Mouse (Mus musculus) CH12.LX (cell line): ENCODE data around the gene Atp5d. TPM values are rescaled to one million over a fixed set of nuclear protein-coding genes. Genes with fewer than 3 reads are reported as not detected.

Experiments used
- DNase-seq: peaks from one replicate; pipeline ENCODE4 v3.0.0-alpha.2; 2013; ENCODE audit errors: extremely low read depth
- H3K27ac ChIP-seq: 2 replicates; pipeline ENCODE4 v1.5.1; 2012; ENCODE audit warnings: low read depth, mild to moderate bottlenecking, control low read depth, moderate library complexity; ENCODE audit not compliant: insufficient read depth
- H3K27me3 ChIP-seq: replicated peaks from 2 replicates; pipeline ENCODE3; 2012; ENCODE audit warnings: inconsistent platforms
- H3K36me3 ChIP-seq, 2 experiments: replicated peaks in 1 of 2; 2 replicates each; pipeline versions ENCODE3 to v1.6.1; 2012; ENCODE audit warnings: inconsistent platforms in 1 of 2, low read length in 1 of 2, mild to moderate bottlenecking in 1 of 2, mixed read lengths in 1 of 2, moderate library complexity in 1 of 2; ENCODE audit not compliant: control insufficient read depth in 1 of 2, insufficient read depth in 1 of 2
- H3K4me1 ChIP-seq, 2 experiments: 2 replicates each; pipeline ENCODE4 v1.6.1; 2012; ENCODE audit warnings: inconsistent platforms in 1 of 2, moderate library complexity in 1 of 2; ENCODE audit not compliant: insufficient read depth in 2 of 2, control insufficient read depth in 1 of 2
- H3K4me2 ChIP-seq: 2 replicates; pipeline ENCODE4 v1.6.1; 2012; ENCODE audit warnings: low read depth, mild to moderate bottlenecking, control low read depth; ENCODE audit not compliant: poor library complexity, insufficient read depth, severe bottlenecking
- H3K4me3 ChIP-seq, 3 experiments: fragments of 150-350 bp in 1 of 3; sonication (generic) in 1 of 3; replicated peaks in 1 of 3; 2 replicates each; pipeline versions ENCODE3 to v1.5.1; 2011 to 2012; ENCODE audit warnings: low read depth in 2 of 3, low read length in 2 of 3, mild to moderate bottlenecking in 2 of 3, moderate library complexity in 2 of 3, control low read depth in 1 of 3, improper control_type of control experiment in 1 of 3, inconsistent platforms in 1 of 3, mixed read lengths in 1 of 3; ENCODE audit not compliant: poor library complexity in 1 of 3
- H3K79me2 ChIP-seq: replicated peaks from 2 replicates; pipeline ENCODE4 v1.6.1; 2012; ENCODE audit warnings: mild to moderate bottlenecking, moderate library complexity; ENCODE audit not compliant: control insufficient read depth, poor library complexity, insufficient read depth, severe bottlenecking; ENCODE audit errors: extremely low read depth
- H3K9ac ChIP-seq: 2 replicates; pipeline ENCODE4 v1.6.1; 2012; ENCODE audit warnings: low read depth, mild to moderate bottlenecking, control low read depth, moderate library complexity; ENCODE audit not compliant: insufficient read depth
- H3K9me3 ChIP-seq: replicated peaks from 2 replicates; pipeline ENCODE3; 2012; ENCODE audit warnings: low read length, inconsistent platforms, mixed read lengths
- BHLHE40 ChIP-seq: IDR thresholded peaks from 2 replicates; pipeline ENCODE4 v1.6.1; 2011; ENCODE audit warnings: mild to moderate bottlenecking, low read depth, low read length, improper control_type of control experiment
- CHD1 ChIP-seq: IDR thresholded peaks from 2 replicates; pipeline ENCODE4 v1.6.1; 2012; ENCODE audit warnings: low read depth, low read length, improper control_type of control experiment, inconsistent platforms
- CHD2 ChIP-seq: IDR thresholded peaks from 2 replicates; pipeline ENCODE4 v1.6.1; 2011; ENCODE audit warnings: low read length, improper control_type of control experiment
- CTCF ChIP-seq, 2 experiments: IDR thresholded peaks in 1 of 2; conservative IDR thresholded peaks in 1 of 2; 2 replicates each; pipeline ENCODE4 v1.5.1; 2011 to 2012; ENCODE audit warnings: low read depth in 2 of 2, low read length in 2 of 2, improper control_type of control experiment in 1 of 2, inconsistent platforms in 1 of 2, mild to moderate bottlenecking in 1 of 2, moderate library complexity in 1 of 2
- E2F4 ChIP-seq: IDR thresholded peaks from 2 replicates; pipeline ENCODE4 v1.6.1; 2011; ENCODE audit warnings: low read depth, low read length, improper control_type of control experiment; ENCODE audit not compliant: insufficient replicate concordance
- ETS1 ChIP-seq: conservative IDR thresholded peaks from 2 replicates; pipeline ENCODE4 v1.6.1; 2012; ENCODE audit warnings: low read depth, mild to moderate bottlenecking, inconsistent platforms, low read length, improper control_type of control experiment, moderate library complexity
- GABPA ChIP-seq: IDR thresholded peaks from 2 replicates; pipeline ENCODE4 v1.6.1; 2012; ENCODE audit warnings: low read depth, low read length, improper control_type of control experiment, inconsistent platforms; ENCODE audit not compliant: insufficient replicate concordance
- HCFC1 ChIP-seq: IDR thresholded peaks from 2 replicates; pipeline ENCODE4 v1.6.1; 2012; ENCODE audit warnings: low read depth, mild to moderate bottlenecking, inconsistent platforms, low read length, improper control_type of control experiment
- KAT2A ChIP-seq: IDR thresholded peaks from 2 replicates; pipeline ENCODE4 v1.6.1; 2012; ENCODE audit warnings: low read length, improper control_type of control experiment, inconsistent platforms; ENCODE audit not compliant: insufficient replicate concordance
- MAX ChIP-seq: IDR thresholded peaks from 2 replicates; pipeline ENCODE4 v1.6.1; 2011; ENCODE audit warnings: low read length, improper control_type of control experiment
- MAZ ChIP-seq: IDR thresholded peaks from 2 replicates; pipeline ENCODE4 v1.6.1; 2012; ENCODE audit warnings: low read depth, mild to moderate bottlenecking, inconsistent platforms, low read length, improper control_type of control experiment, moderate library complexity
- MYC ChIP-seq: IDR thresholded peaks from 2 replicates; pipeline ENCODE4 v1.6.1; 2011; ENCODE audit warnings: low read depth, mild to moderate bottlenecking, improper control_type of control experiment, low read length
- NELFE ChIP-seq: IDR thresholded peaks from 2 replicates; pipeline ENCODE4 v1.6.1; 2011; ENCODE audit warnings: low read depth, low read length, improper control_type of control experiment
- NRF1 ChIP-seq: IDR thresholded peaks from 2 replicates; pipeline ENCODE4 v1.6.1; 2014; ENCODE audit warnings: low read depth, mild to moderate bottlenecking, inconsistent platforms, low read length, improper control_type of control experiment, moderate library complexity
- PAX5 ChIP-seq: IDR thresholded peaks from 2 replicates; pipeline ENCODE4 v1.6.1; 2012; ENCODE audit warnings: low read length, inconsistent platforms, mixed read lengths
- POLR2A ChIP-seq: IDR thresholded peaks from 2 replicates; pipeline ENCODE4 v1.6.1; 2011; ENCODE audit warnings: low read depth, mild to moderate bottlenecking, improper control_type of control experiment, low read length
- POLR2AphosphoS2 ChIP-seq: IDR thresholded peaks from 2 replicates; pipeline ENCODE4 v1.6.1; 2011; ENCODE audit warnings: low read depth, low read length, improper control_type of control experiment
- RAD21 ChIP-seq: IDR thresholded peaks from 2 replicates; pipeline ENCODE4 v1.6.1; 2011; ENCODE audit warnings: low read depth, mild to moderate bottlenecking, low read length, improper control_type of control experiment, moderate library complexity
- RCOR1 ChIP-seq: conservative IDR thresholded peaks from 2 replicates; pipeline ENCODE4 v1.6.1; 2012; ENCODE audit warnings: low read depth, mild to moderate bottlenecking, inconsistent platforms, low read length, improper control_type of control experiment
- SIN3A ChIP-seq: IDR thresholded peaks from 2 replicates; pipeline ENCODE4 v1.6.1; 2012; ENCODE audit warnings: low read length, improper control_type of control experiment, inconsistent platforms
- TBP ChIP-seq: conservative IDR thresholded peaks from 2 replicates; pipeline ENCODE4 v1.6.1; 2011; ENCODE audit warnings: low read depth, low read length, improper control_type of control experiment
- TCF12 ChIP-seq: IDR thresholded peaks from 2 replicates; pipeline ENCODE4 v1.6.1; 2014; ENCODE audit warnings: low read depth, mild to moderate bottlenecking, inconsistent platforms, low read length, improper control_type of control experiment
- UBTF ChIP-seq: IDR thresholded peaks from 2 replicates; pipeline ENCODE4 v1.6.1; 2012; ENCODE audit warnings: low read depth, mild to moderate bottlenecking, inconsistent platforms, low read length, improper control_type of control experiment, moderate library complexity
- USF1 ChIP-seq: IDR thresholded peaks from 2 replicates; pipeline ENCODE4 v1.6.1; 2014; ENCODE audit warnings: low read depth, mild to moderate bottlenecking, inconsistent platforms, low read length, improper control_type of control experiment
- USF2 ChIP-seq: conservative IDR thresholded peaks from 2 replicates; pipeline ENCODE4 v1.6.1; 2011; ENCODE audit warnings: low read depth, low read length, improper control_type of control experiment
- ZC3H11A ChIP-seq: IDR thresholded peaks from 2 replicates; pipeline ENCODE4 v1.6.1; 2012; ENCODE audit warnings: low read depth, mild to moderate bottlenecking, inconsistent platforms, low read length, improper control_type of control experiment
- ZKSCAN1 ChIP-seq: IDR thresholded peaks from 2 replicates; pipeline ENCODE4 v1.6.1; 2012; ENCODE audit warnings: low read depth, inconsistent platforms, low read length, improper control_type of control experiment, borderline replicate concordance
- ZMIZ1 ChIP-seq: IDR thresholded peaks from 2 replicates; pipeline ENCODE4 v1.6.1; 2012; ENCODE audit warnings: low read depth, mild to moderate bottlenecking, inconsistent platforms, low read length, improper control_type of control experiment
- ZNF384 ChIP-seq: IDR thresholded peaks from 2 replicates; pipeline ENCODE4 v1.6.1; 2012; ENCODE audit warnings: low read depth, low read length, improper control_type of control experiment, inconsistent platforms
- dilution Hi-C: fragments of 300-500 bp; cut with MboI; formaldehyde crosslinking; loops from 2 replicates; pipeline ENCODE4 v1.14.3; 2020; ENCODE audit warnings: low sequenced_read_pairs; ENCODE audit not compliant: extremely low pct_unique_long_range_greater_than_20kb, extremely low pct_ligation_motif_present
- in situ Hi-C: fragments of 300-500 bp; cut with MboI; formaldehyde crosslinking; loops from 3 replicates; pipeline ENCODE4 v1.14.3; 2019; ENCODE audit warnings: low sequenced_read_pairs, low pct_ligation_motif_present, low pct_unique_long_range_greater_than_20kb, mixed read lengths
- polyA plus RNA-seq: library from polyadenylated mRNA; unstranded; fragments of >175 nt; gene quantifications from 2 replicates; pipeline ENCODE4 v1.2.1, GENCODE M21; 2012; ENCODE audit warnings: low read depth; ENCODE audit not compliant: insufficient read length
- total RNA-seq, 2 experiments: library from RNA; depleted of rRNA; stranded (reverse); fragments of 300-350 nt in 1 of 2; fragments of >200 nt in 1 of 2; gene quantifications; 2 replicates each; pipeline ENCODE4 v1.2.3; 2012 to 2014

Gene Atp5d
- total and polyA plus RNA-seq, 3 experiments: 106 to 352 (median 326) TPM

GRCm38 (mm10) chr10:80157141-80157929 lies 18.9 kb downstream of the Atp5d start:
- dilution Hi-C loops (no loop called here), in situ Hi-C loops (no loop called here)
- Histone ChIP-seq H3K4me3 (no peak overlapping the region), H3K9ac (no peak overlapping the region), H3K27me3 (no peaks in the 10 kb centered on the region), H3K36me3 (peaks cover 38 to 48% of the 10 kb centered on the region in 2 experiments), H3K4me1 (peaks cover 36 to 84% of the 10 kb centered on the region in 2 experiments), H3K4me2 (peak overlapping the region; percentile 61; the same call in 1 of the 2 replicates), H3K9me3 (no peaks in the 10 kb centered on the region), H3K79me2 (peaks cover 7% of the 10 kb centered on the region), H3K27ac (no peak overlapping the region)
- DNase-seq: no peak
- TF ChIP-seq UBTF (no peak), CTCF (conservative IDR thresholded peaks at IDR 0.05 in 1 of 2, IDR thresholded peaks at IDR 0.05 in 1 of 2; ENCODE audit: low read depth in 2 of 2, low read length in 2 of 2) (no peak), BHLHE40 (no peak), CHD1 (no peak), GABPA (no peak), POLR2AphosphoS2 (no peak), USF2 (no peak), ZC3H11A (no peak), TCF12 (no peak), ETS1 (no peak), TBP (no peak), NELFE (no peak), POLR2A (no peak)

- Histone ChIP-seq H3K4me3 (peak overlapping the region; percentile 37 to 66 (median 54)), H3K4me1 (peaks cover 38 to 88% of the 10 kb centered on the region in 2 experiments), H3K79me2 (peaks cover 4% of the 10 kb centered on the region), H3K4me2 (peak overlapping the region; percentile 61), H3K9ac (peak overlapping the region; percentile 63; the same call in 1 of the 2 replicates), H3K27ac (peak overlapping the region; percentile 92), H3K9me3 (no peaks in the 10 kb centered on the region), H3K27me3 (no peaks in the 10 kb centered on the region), H3K36me3 (peaks cover 34 to 42% of the 10 kb centered on the region in 2 experiments)
- in situ Hi-C loops (no loop called here), dilution Hi-C loops (no loop called here)
- no peak for DNase-seq
- TF ChIP-seq RCOR1 (no peak), SIN3A (peak; percentile 29; the same call in 1 of the 2 replicates), USF1 (no peak), USF2 (no peak), CTCF (conservative IDR thresholded peaks at IDR 0.05 in 1 of 2, IDR thresholded peaks at IDR 0.05 in 1 of 2; ENCODE audit: low read depth in 2 of 2, low read length in 2 of 2) (no peak), KAT2A (no peak), MAX (peak; percentile 66; the same call in 1 of the 2 replicates), ETS1 (peak; percentile 8; the same call in 1 of the 2 replicates), TCF12 (no peak), ZKSCAN1 (no peak), UBTF (0 out of 2 replicates have a peak, but pooled peaks have one; percentile 22), MAZ (no peak), ZNF384 (no peak), CHD2 (no peak), E2F4 (no peak), NRF1 (no peak; the same call in 1 of the 2 replicates), HCFC1 (peak; percentile 74), PAX5 (no peak), RAD21 (no peak), ZMIZ1 (peak; percentile 73), NELFE (peak; percentile 15; the same call in 1 of the 2 replicates), ZC3H11A (no peak), MYC (no peak)
Observed at GRCm38 (mm10) chr10:80158307-80158986, 20.0 kb downstream of the Atp5d start.
